Mouse (Mus musculus): ENCODE data around the gene Dcp1a. TPM values are rescaled to one million over a fixed set of nuclear protein-coding genes. Genes with fewer than 3 reads are reported as not detected.

Gene Dcp1a
- polyA plus RNA-seq, 1 experiment from 2014 or later, result 21.2 TPM

DNA sequence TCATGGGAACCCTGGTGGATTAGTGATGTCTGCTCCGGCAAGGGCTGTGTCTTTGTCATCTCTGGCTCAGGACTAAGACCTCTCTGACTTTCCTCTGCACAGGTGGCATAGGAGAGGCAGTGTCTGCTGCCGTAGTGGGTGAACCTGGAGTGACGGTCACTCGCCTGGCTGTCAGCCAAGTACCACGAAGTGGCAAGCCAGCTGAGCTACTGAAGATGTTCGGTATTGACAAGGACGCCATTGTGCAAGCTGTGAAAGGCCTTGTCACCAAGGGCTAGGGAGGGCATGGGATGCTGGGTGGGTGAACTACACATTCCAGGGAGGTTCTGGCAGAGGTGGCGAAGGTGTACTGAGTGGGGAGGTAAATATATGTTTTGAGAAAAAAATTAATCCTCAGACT, 93.9 kb downstream of the Dcp1a start:
- DNase-seq (ENCODE audit: low spot score), result no peak
- 76% methylated on average over 8 of the region's 8 CpGs for WGBS
- no peak for ATAC-seq (ENCODE audit: low read depth)
- Histone ChIP-seq H3K36me3 (ENCODE audit: control insufficient read depth, insufficient read depth, low read length) (peaks cover 68% of the 10 kb centered on the region), H3K9me3 (ENCODE audit: control insufficient read depth, low read length) (no peaks in the 10 kb centered on the region), H3K4me1 (ENCODE audit: control insufficient read depth, insufficient read depth, low read length) (no peaks in the 10 kb centered on the region), H3K27ac (replicated peaks; ENCODE audit: low read depth, low read length) (no peak overlapping the region), H3K27me3 (replicated peaks; ENCODE audit: control insufficient read depth, insufficient read depth, low read length) (no peaks in the 10 kb centered on the region), H3K4me2 (ENCODE audit: low read depth, low read length) (no peak overlapping the region), H3K9ac (ENCODE audit: low read depth, low read length) (no peak overlapping the region), H3K4me3 (ENCODE audit: low read depth, low read length) (no peak overlapping the region)

DNA sequence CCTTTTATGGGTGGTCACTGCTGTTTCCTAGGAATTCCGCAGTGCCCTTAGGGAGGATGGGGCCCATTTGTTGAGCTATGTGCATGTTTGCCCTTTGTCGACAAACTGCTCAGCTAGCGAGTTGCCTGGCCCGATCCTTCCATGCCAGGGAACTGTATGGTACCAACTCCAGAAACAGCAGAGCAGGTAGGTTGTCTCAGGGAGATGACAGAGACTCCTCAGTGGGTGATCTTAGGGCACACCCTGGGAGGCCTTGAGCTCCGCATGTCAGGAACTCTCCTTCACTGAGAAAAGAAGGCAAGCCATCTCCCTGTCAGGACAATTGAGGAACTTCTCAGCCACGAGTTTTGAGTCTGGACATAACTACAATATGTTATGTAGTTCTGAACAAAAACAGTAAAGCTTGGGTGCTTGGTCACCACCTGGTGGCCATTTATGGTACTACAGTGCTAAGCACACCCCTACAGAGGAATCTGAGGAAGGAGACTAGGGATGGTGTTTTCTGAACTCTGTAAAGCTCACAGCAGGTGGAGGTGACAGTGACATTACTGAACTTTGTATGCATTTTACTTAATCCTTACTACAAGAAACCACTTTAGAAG, 94.7 kb downstream of the Dcp1a start:
- H3K9ac ChIP-seq (ENCODE audit: low read depth, low read length), result no peak overlapping the region
- DNase-seq (ENCODE audit: low spot score), result peak; percentile 75
- H3K4me1 ChIP-seq (ENCODE audit: control insufficient read depth, insufficient read depth, low read length), result no peaks in the 10 kb centered on the region
- H3K4me3 ChIP-seq (ENCODE audit: low read depth, low read length), result no peak overlapping the region
- 59% methylated on average over 6 of the region's 6 CpGs for WGBS
- no peaks in the 10 kb centered on the region for H3K9me3 ChIP-seq (ENCODE audit: control insufficient read depth, low read length)
- H3K27ac ChIP-seq (replicated peaks; ENCODE audit: low read depth, low read length), result no peak overlapping the region
- H3K36me3 ChIP-seq (ENCODE audit: control insufficient read depth, insufficient read depth, low read length), result peaks cover 59% of the 10 kb centered on the region
- ATAC-seq (ENCODE audit: low read depth), result peak; percentile 62
- no peaks in the 10 kb centered on the region for H3K27me3 ChIP-seq (replicated peaks; ENCODE audit: control insufficient read depth, insufficient read depth, low read length)
- H3K4me2 ChIP-seq (ENCODE audit: low read depth, low read length), result no peak overlapping the region

DNA sequence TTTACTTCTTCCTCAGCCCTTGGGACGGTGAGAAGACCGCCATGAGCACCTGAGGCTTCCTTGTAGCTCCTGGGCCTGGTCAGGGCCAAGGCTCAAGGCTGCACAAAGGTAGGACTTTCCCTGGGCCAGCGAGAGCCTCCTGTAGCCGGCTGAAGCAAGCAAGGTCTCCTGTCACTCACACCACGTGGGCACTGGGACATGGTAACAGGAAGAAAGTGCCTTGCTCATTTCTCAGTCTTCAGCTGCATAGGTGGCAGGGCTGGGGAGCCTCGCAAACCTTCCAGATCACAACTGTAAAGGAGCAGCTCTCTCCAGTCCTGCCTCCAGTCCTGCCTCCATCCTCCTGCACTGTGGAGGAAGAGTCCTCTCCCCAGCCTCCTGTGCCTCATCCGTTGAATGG, 96.5 kb downstream of the Dcp1a start:
- Histone ChIP-seq H3K4me1 (ENCODE audit: control insufficient read depth, insufficient read depth, low read length) (no peaks in the 10 kb centered on the region), H3K27me3 (replicated peaks; ENCODE audit: control insufficient read depth, insufficient read depth, low read length) (no peaks in the 10 kb centered on the region), H3K9me3 (ENCODE audit: control insufficient read depth, low read length) (no peaks in the 10 kb centered on the region), H3K27ac (replicated peaks; ENCODE audit: low read depth, low read length) (no peak overlapping the region), H3K9ac (ENCODE audit: low read depth, low read length) (no peak overlapping the region), H3K36me3 (ENCODE audit: control insufficient read depth, insufficient read depth, low read length) (peaks cover 42% of the 10 kb centered on the region), H3K4me2 (ENCODE audit: low read depth, low read length) (no peak overlapping the region), H3K4me3 (ENCODE audit: low read depth, low read length) (no peak overlapping the region)
- ATAC-seq (ENCODE audit: low read depth) (no peak), DNase-seq (ENCODE audit: low spot score) (no peak)
- 73% methylated on average over 7 of the region's 7 CpGs for WGBS

DNA sequence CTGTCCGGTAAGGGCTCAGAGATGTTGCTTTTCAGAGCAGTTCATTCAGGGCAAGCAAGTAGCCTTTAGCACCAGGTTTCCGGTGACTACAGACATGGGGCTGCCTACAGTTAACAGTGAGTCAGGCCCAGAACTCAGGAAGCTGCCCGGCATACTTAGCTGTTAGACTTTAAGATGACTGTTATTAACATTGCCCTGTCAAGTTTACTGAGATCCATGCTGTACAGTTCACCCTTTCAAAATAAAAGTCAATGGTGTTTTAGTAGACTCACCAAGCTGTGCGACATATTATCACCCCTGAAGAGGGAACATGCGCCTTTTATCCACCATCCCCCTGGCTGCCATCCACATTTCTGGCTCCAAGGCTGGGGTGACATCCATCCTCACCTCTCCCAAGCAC, 96.9 kb downstream of the Dcp1a start:
- Histone ChIP-seq H3K9me3 (ENCODE audit: control insufficient read depth, low read length) (no peaks in the 10 kb centered on the region), H3K27me3 (replicated peaks; ENCODE audit: control insufficient read depth, insufficient read depth, low read length) (no peaks in the 10 kb centered on the region), H3K27ac (replicated peaks; ENCODE audit: low read depth, low read length) (no peak overlapping the region), H3K4me1 (ENCODE audit: control insufficient read depth, insufficient read depth, low read length) (no peaks in the 10 kb centered on the region), H3K4me3 (ENCODE audit: low read depth, low read length) (no peak overlapping the region), H3K4me2 (ENCODE audit: low read depth, low read length) (no peak overlapping the region), H3K36me3 (ENCODE audit: control insufficient read depth, insufficient read depth, low read length) (peaks cover 37% of the 10 kb centered on the region), H3K9ac (ENCODE audit: low read depth, low read length) (no peak overlapping the region)
- 49% methylated on average over 5 of the region's 5 CpGs for WGBS
- ATAC-seq (ENCODE audit: low read depth) (no peak), DNase-seq (ENCODE audit: low spot score) (no peak)

Small RNAs within 50 kb of the gene (microRNA-seq; reads per million reads assigned to microRNA genes)
- gene Mir3076 (ENCODE audit: borderline number of aligned reads), result 2.2 reads per million, percentile 8 among the genes with 10 or more reads in this experiment

Other genes starting within 250 kb of the Dcp1a start
- gene Cacna1d, start 11.9 kb downstream of the Dcp1a start, polyA plus RNA-seq (2014; fragmentation: Nextera tagmentation; extraction: Ambion mirVana), result 3.5 and 3.8 TPM in 2 replicates
- 91.9 and 110 TPM in 2 replicates for gene Tkt, start 68.8 kb downstream of the Dcp1a start, polyA plus RNA-seq (2014; fragmentation: Nextera tagmentation; extraction: Ambion mirVana)
- gene Prkcd, start 146.7 kb downstream of the Dcp1a start, polyA plus RNA-seq (2014; fragmentation: Nextera tagmentation; extraction: Ambion mirVana), result 42.5 and 44.6 TPM in 2 replicates
- 13.3 and 16.5 TPM in 2 replicates for gene Rft1, start 174.8 kb downstream of the Dcp1a start, polyA plus RNA-seq (2014; fragmentation: Nextera tagmentation; extraction: Ambion mirVana)
- gene Sfmbt1, start 235.3 kb downstream of the Dcp1a start, polyA plus RNA-seq (2014; fragmentation: Nextera tagmentation; extraction: Ambion mirVana), result 14.2 and 14.9 TPM in 2 replicates